Mouse (Mus musculus) naive thymus-derived CD4-positive, alpha-beta T cell, adult 2 months (primary cell): Measurements from ENCODE around the gene Cad.

Experiments
- DNase-seq: peaks from one replicate; pipeline ENCODE4 v3.0.0-alpha.2; 2011; ENCODE audit warnings: low read depth

The Cad gene

DNA sequence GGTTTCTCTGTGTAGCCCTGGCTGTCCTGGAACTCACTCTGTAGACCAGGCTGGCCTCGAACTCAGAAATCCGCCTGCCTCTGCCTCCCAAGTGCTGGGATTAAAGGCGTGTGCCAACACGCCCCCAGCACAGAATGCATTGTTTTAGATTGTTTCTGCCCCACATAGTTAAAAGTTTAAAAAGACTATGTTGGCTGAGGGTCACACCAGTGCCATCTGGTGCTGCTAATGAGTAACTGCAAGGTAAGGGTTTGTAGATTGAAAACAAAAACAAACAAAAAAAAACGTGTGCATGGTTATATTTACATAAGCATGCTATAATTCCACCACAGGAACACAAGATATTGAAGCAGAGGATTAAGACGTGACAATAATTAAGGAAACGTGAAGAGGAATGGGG is 56.2 kb downstream of the Cad start:
- peak; percentile 43 for DNase-seq

DNA sequence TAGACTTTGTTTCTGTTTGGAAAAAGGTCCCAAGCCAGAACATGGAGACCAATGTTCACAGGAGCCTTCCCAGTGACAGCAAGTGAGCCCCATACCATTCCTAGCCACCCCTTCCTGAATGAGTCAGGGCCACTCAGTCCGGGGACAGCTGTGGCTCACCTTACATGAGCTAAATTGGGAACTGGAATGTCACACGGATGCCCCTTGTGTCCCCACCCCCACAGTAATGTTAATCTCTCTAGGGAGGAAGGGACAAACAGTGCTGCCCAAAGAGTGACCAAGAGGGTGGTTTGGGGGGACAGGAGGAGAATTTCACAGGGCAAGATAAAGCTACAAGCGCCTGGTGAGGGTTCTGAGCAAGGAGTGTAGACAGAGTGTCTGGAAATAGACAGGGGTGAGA is 61.8 kb downstream of the Cad start, which contains the start of gene Trim54:
Gene Trim54 (plus strand): TSS at position 359 of the 400 bp plus-strand sequence.
- no peak for DNase-seq

DNA sequence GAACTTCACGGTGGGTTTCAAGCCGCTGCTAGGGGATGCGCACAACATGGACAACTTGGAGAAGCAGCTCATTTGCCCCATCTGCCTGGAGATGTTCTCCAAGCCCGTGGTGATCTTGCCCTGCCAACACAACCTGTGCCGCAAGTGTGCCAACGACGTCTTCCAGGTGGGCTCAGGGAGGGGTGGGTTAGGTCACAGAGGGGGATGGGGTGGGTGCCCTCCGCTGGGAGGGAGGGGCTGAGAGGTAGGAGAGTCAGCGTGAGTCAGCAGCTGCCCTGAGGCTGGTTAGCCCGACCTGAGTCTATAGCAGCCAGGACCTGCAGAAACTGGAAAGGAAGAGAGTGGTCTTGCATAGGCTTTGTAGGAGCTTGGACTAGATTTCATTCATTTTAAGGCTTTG is 62.3 kb downstream of the Cad start:
- no peak for DNase-seq

DNA sequence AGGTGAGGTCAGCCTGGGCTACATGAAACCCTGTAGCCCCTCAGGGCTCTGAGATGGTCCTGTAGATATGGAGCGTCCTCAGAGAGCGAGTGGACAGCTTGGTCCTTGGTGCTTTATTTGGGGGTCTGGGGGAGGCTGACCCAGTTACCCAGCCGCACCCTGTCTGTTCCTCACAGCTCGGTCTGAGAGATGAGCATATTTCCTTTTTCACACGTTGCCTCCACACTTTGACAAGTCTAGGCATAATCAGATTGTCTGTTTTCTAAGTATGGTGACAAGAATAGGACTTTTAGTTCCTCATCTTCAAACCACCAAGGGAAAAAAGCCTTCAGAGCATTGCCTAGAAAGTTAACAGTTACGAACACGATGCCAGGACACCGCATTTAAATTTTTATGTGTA is 66.5 kb downstream of the Cad start:
- no peak for DNase-seq

DNA sequence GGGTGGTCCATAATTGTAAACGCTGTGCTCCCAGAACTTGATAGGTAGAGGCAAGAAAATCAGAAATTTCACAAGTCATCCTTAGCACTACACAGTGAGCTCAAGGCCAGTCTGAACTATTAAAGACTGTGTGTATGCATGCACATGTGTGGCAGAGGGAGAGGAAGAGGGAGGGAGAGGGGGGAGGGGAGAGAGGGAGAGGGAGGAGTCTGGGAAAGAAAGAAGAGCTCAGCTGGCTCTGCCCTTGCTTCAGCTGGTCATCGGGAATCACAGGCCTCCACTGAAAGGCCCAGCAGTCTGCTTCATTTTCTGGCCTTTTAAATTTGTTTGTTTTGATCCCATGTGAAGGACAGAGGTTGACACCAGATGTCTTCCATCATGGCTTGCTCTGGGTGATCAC is 68.9 kb downstream of the Cad start:
- DNase-seq = no peak

DNA sequence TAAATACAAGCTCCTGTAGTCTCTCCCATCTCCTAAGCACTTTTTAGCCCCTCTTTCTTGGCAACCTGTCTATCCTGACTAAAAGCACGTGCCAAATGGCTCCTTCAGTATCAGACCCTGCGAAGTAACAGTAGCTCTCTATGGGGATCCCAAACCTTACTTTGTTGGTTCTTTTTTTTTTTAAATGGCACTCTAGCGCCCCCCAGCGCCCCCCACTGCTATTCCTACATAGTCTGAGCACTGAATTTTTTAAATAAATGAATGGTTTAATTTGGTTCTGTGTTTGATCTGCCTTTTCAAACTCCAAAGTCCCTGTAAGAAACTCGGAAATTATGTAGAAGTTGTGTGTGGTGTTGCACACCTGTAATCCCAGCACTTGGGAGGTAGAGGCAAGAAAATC is 71.5 kb downstream of the Cad start:
- no peak for DNase-seq
